Mouse (Mus musculus) testis, adult 2 months (tissue): ENCODE results near the gene Gm20388.

Experiments used
- CTCF ChIP-seq: fragments of 200-500 bp; IDR thresholded peaks from 2 replicates; pipeline ENCODE4 v1.5.1; 2012; ENCODE audit warnings: low read depth, mild to moderate bottlenecking, inconsistent platforms, low read length, moderate library complexity; ENCODE audit not compliant: control insufficient read depth, insufficient read depth, insufficient replicate concordance
- POLR2A ChIP-seq: fragments of 200-500 bp; IDR thresholded peaks from 2 replicates; pipeline ENCODE4 v1.6.1; 2012; ENCODE audit warnings: low read depth, mild to moderate bottlenecking, inconsistent platforms, low read length, moderate library complexity; ENCODE audit not compliant: control insufficient read depth

DNA sequence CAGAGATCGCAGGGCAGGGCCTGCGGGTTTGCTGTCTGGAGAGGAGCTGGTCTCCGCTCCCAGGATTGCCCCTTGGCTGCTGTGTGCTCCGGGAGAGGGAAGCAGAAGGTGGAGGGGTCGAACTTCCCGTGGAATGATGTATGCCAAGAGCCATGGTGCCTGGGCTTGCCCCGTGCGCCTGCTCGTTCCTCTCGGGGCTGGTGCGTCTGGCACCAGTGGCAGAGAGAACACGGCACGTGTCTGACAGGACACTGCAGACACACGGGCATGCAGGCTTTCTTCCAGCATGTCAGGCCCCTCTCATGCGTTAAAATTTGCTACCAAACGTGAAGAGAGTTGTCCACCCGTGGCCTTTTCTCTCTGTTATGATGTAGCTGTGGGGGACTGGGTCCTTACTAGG, 4401.1 kb downstream of the Gm20388 start:
- TF ChIP-seq CTCF (no peak), POLR2A (no peak)
